Mouse (Mus musculus): ENCODE data around the gene Rap1gap2.

Rap1gap2 gene

GRCm38 (mm10) chr11:74536140-74536842 is 74.4 kb downstream of the Rap1gap2 start:
- peak; percentile 77 for DNase-seq (ENCODE audit: low spot score)

GRCm38 (mm10) chr11:74534380-74534779 is 76.3 kb downstream of the Rap1gap2 start:
- DNase-seq (ENCODE audit: low spot score) = no peak

GRCm38 (mm10) chr11:74533050-74533449 is 77.7 kb downstream of the Rap1gap2 start:
- DNase-seq (ENCODE audit: low spot score) = no peak

GRCm38 (mm10) chr11:74532401-74532800 is 78.3 kb downstream of the Rap1gap2 start:
- DNase-seq (ENCODE audit: low spot score) = no peak

- no peak for DNase-seq (ENCODE audit: low spot score)
Measured at GRCm38 (mm10) chr11:74531725-74532124, 79.0 kb downstream of the Rap1gap2 start.

GRCm38 (mm10) chr11:74529803-74530202 is 80.9 kb downstream of the Rap1gap2 start:
- DNase-seq (ENCODE audit: low spot score) = peak; percentile 70

GRCm38 (mm10) chr11:74527555-74527954 is 83.2 kb downstream of the Rap1gap2 start:
- DNase-seq (ENCODE audit: low spot score) = no peak

- peak; percentile 62 for DNase-seq (ENCODE audit: low spot score)
Measured at GRCm38 (mm10) chr11:74526180-74527158, 84.2 kb downstream of the Rap1gap2 start.

GRCm38 (mm10) chr11:74525605-74526004 is 85.1 kb downstream of the Rap1gap2 start:
- no peak for DNase-seq (ENCODE audit: low spot score)

GRCm38 (mm10) chr11:74525205-74525604 is 85.5 kb downstream of the Rap1gap2 start:
- no peak for DNase-seq (ENCODE audit: low spot score)

- DNase-seq (ENCODE audit: low spot score) = no peak
Measured at GRCm38 (mm10) chr11:74524050-74524965, 86.4 kb downstream of the Rap1gap2 start.

GRCm38 (mm10) chr11:74523210-74523951 is 87.3 kb downstream of the Rap1gap2 start:
- DNase-seq (ENCODE audit: low spot score) = no peak

GRCm38 (mm10) chr11:74522487-74523209 is 88.1 kb downstream of the Rap1gap2 start:
- peak; percentile 67 for DNase-seq (ENCODE audit: low spot score)

- DNase-seq (ENCODE audit: low spot score) = peak; percentile 49
Measured at GRCm38 (mm10) chr11:74521981-74522486, 88.7 kb downstream of the Rap1gap2 start.

GRCm38 (mm10) chr11:74520201-74520600 is 90.5 kb downstream of the Rap1gap2 start:
- no peak for DNase-seq (ENCODE audit: low spot score)

GRCm38 (mm10) chr11:74516112-74516511 is 94.6 kb downstream of the Rap1gap2 start:
- DNase-seq (ENCODE audit: low spot score) = no peak

- DNase-seq (ENCODE audit: low spot score) = no peak
Measured at GRCm38 (mm10) chr11:74515046-74515445, 95.7 kb downstream of the Rap1gap2 start.

- no peak for DNase-seq (ENCODE audit: low spot score)
Measured at GRCm38 (mm10) chr11:74512595-74512994, 98.1 kb downstream of the Rap1gap2 start.

GRCm38 (mm10) chr11:74506275-74506674 is 104.4 kb downstream of the Rap1gap2 start:
- no peak for DNase-seq (ENCODE audit: low spot score)

GRCm38 (mm10) chr11:74502485-74502884 is 108.2 kb downstream of the Rap1gap2 start:
- no peak for DNase-seq (ENCODE audit: low spot score)
